Mouse (Mus musculus) frontal cortex, postnatal 10 days (tissue): ENCODE measurements around the gene Os9.
A peak's percentile ranks its signal among the peaks of the same experiment; 100 is the strongest.
"Not testable (repeated sequence)": the region's sequence is repeated elsewhere in the genome, so short reads cannot be mapped to it uniquely, and the experiment has no call there.

Experiments
- DNase-seq, 2 experiments: peaks; one replicate each; pipeline ENCODE4 v3.0.0; 2022; ENCODE audit warnings: low spot score in 2 of 2, mixed read lengths in 1 of 2

Gene Os9

GRCm38 (mm10) chr10:127121066-127121477 is at the start of gene Os9:
TSS of gene Os9 (minus strand) at chr10:127121131.
- DNase-seq, result peak; percentile 95 to 97

- DNase-seq, result no peak
Observed at GRCm38 (mm10) chr10:127170002-127170401, 49.1 kb upstream of the Os9 start.

- peak in 1 of 2 experiments; percentile 7 for DNase-seq
Observed at GRCm38 (mm10) chr10:127167614-127168192, 46.8 kb upstream of the Os9 start.

- no peak for DNase-seq
Observed at GRCm38 (mm10) chr10:127166771-127167613, 46.1 kb upstream of the Os9 start.

- no peak for DNase-seq
Observed at GRCm38 (mm10) chr10:127166404-127166715, 45.4 kb upstream of the Os9 start.

GRCm38 (mm10) chr10:127165654-127166403 is 44.9 kb upstream of the Os9 start:
- peak in 1 of 2 experiments; percentile 45 for DNase-seq

- DNase-seq, result no peak
Observed at GRCm38 (mm10) chr10:127165354-127165653, 44.4 kb upstream of the Os9 start.

- peak in 1 of 2 experiments; percentile 80 for DNase-seq
Observed at GRCm38 (mm10) chr10:127164631-127165353, 43.9 kb upstream of the Os9 start, which contains the start of gene B4galnt1. TSS of gene B4galnt1 (plus strand) at chr10:127165225.

- DNase-seq, result no peak
Observed at GRCm38 (mm10) chr10:127164190-127164589, 43.3 kb upstream of the Os9 start.

- not testable (repeated sequence) for DNase-seq
Observed at GRCm38 (mm10) chr10:127162771-127163261, 41.9 kb upstream of the Os9 start.

- no peak for DNase-seq
Observed at GRCm38 (mm10) chr10:127160728-127161127, 39.8 kb upstream of the Os9 start.

- DNase-seq, result no peak
Observed at GRCm38 (mm10) chr10:127160081-127160480, 39.1 kb upstream of the Os9 start.

- no peak for DNase-seq
Observed at GRCm38 (mm10) chr10:127158471-127158870, 37.5 kb upstream of the Os9 start.

GRCm38 (mm10) chr10:127156511-127156910 is 35.6 kb upstream of the Os9 start:
- no peak for DNase-seq

- DNase-seq, result no peak
Observed at GRCm38 (mm10) chr10:127156089-127156488, 35.2 kb upstream of the Os9 start.

GRCm38 (mm10) chr10:127154652-127155051 is 33.7 kb upstream of the Os9 start:
- no peak for DNase-seq

- no peak for DNase-seq
Observed at GRCm38 (mm10) chr10:127154241-127154640, 33.3 kb upstream of the Os9 start.

GRCm38 (mm10) chr10:127153323-127153722 is 32.4 kb upstream of the Os9 start:
- no peak for DNase-seq

- not testable (repeated sequence) for DNase-seq
Observed at GRCm38 (mm10) chr10:127152556-127152955, 31.6 kb upstream of the Os9 start.

- DNase-seq, result not testable (repeated sequence)
Observed at GRCm38 (mm10) chr10:127151233-127151632, 30.3 kb upstream of the Os9 start.

GRCm38 (mm10) chr10:127150471-127150872 is 29.5 kb upstream of the Os9 start:
- DNase-seq, result no peak

- no peak for DNase-seq
Observed at GRCm38 (mm10) chr10:127147135-127147534, 26.2 kb upstream of the Os9 start.
